Mouse (Mus musculus) heart, adult 2 months (tissue): ENCODE data around the gene Olfr697.

ENCODE experiments used
- CTCF ChIP-seq: fragments of 200-600 bp; IDR thresholded peaks from 2 replicates; pipeline ENCODE4 v1.8.1; 2022; ENCODE audit warnings: antibody characterized with exemption, mild to moderate bottlenecking, moderate library complexity
- POLR2A ChIP-seq: fragments of 200-500 bp; IDR thresholded peaks from 2 replicates; pipeline ENCODE4 v1.6.1; 2011; ENCODE audit warnings: mild to moderate bottlenecking, low read depth, low read length, control low read depth; ENCODE audit not compliant: insufficient read depth

DNA sequence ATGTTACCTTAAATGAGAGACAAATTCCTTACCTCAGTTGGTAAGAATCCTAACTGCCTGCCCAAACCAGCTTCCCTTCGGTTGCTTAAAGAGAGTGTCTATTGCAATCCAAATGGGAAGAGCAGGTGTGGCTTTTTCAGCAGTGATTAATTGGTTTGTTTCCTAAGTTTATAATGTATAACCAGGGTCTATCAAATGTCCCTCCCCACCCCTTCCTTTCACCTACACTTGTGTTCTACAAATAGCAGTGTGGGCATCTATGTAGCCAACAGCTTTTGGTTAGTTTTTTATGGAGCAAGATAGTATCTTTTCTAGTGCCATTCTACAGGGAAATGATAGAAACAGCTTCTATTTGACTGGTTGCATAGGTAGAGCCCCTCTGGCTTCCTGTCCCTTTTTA lies at the start of gene Olfr697:
- TF ChIP-seq CTCF (no peak), POLR2A (no peak)
